Mouse (Mus musculus): ENCODE measurements around the gene 1600012H06Rik.
"Not testable (repeated sequence)": the region's sequence is repeated elsewhere in the genome, so short reads cannot be mapped to it uniquely, and the experiment has no call there.

Gene 1600012H06Rik

DNA sequence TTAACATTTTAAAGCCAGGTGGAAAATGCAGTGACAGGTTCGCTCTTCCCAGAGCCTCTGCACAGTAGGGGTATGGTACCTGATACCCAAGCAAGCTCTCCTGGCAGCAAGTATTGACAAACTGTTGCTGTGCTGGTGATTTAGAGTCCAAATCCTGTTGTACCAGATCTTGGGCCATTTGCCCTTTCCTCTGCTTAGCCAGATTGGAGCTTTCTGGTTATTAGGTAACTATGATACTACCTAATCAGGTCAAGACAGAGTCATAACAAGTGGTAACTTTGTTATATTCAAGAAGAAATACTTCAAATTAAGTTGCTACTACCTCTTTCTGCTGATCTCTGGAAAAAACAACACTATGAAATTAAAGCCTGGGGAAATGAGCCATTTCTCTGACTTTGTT is 1.6 kb downstream of the 1600012H06Rik start:
- DNase-seq: no peak

DNA sequence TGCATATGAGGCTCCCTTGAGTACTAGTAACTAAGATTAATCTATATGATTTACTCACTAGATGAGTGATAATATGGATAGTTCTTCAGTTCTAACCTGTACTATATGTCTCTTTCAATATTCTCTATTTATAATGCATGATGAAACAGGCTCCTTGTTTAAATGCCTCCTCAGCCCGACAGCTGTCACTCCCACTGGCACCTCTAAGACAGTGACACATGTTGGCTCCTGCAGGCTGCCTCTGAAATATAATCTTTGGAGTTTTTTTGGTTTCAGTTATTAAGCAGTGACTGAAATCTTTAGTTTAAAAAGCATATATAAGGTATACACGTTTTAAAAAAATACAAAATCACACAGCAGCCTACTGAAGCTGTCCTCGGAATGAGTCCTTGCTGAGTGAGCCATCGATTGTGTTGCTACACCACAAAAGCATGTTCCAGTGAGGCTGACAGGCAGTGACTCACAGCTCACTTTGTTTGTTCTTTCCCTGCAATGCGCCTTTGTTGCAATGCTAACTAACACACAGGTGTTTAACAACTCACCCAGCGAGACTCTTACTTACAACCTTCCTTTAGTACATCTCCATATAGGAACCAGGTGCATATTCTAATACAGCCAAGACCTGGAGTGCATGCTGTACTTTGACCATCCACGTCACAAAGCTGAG is 6.3 kb downstream of the 1600012H06Rik start:
- DNase-seq: no peak

DNA sequence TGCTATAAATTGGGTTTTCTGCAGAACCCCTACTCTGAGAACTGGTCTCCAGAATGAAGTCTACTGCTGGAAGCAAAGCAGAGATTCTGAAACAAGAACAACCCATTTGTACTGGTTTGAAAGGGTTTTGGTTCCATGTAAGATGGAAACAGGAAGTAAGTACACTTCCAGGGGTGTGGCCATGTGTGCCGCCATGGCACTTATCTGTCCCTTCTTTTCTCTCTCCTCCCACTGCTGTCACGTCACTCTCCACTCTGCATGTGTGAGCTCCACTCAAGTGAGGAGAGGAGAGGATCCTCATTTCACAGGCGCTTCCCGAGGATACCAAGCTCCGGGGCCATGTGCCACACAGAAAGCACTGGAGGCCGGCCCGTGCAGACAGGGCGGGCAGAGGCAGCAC is 10.5 kb downstream of the 1600012H06Rik start:
- DNase-seq: no peak

DNA sequence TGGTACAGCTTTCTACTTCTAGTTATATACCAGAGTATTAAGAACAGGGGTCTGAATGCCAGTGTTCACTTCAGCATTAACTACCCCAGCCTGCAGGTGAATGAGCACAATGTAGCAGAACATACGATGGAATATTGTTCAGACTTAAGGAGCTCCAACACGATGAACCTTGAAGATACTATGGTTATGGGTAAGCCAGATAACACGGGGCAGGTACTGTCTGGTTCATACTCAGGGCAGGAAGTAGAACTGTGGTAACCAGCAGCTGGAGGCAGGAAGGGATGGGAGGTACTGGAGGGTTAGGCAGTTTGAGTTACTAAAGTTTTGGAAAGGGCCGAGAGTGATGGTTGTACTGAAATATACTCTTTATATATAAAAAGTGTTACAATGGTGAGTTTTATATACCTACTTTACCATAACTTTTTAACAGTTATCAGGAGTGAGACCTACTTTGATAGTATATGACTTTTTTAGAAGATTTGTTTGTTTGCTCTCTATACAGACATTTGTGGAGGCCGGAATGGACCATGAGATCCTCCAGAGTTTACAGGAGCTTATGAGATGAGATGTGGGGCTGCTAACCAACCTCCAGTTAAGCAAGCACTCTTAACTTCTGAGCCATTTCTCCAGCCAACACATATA is 15.8 kb downstream of the 1600012H06Rik start:
- no peak for DNase-seq

DNA sequence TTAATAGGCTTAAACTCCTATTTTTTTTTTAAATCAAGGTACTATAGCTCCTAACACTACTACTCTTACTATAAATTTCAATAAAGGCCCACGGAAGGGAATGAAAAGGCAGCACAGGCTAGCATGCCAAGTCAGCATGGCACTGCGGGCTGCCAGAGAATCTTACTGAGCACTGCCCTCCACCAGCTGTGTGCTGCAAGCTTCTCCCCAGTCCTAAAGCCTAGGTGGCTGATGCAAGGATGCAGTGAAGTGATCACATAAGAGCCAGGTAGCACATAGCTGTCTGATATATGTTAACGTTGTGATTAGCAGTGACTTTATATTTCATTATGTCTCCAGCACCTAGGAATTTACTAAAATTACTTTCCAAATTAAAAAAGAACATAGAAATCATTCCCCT is 17.0 kb downstream of the 1600012H06Rik start:
- DNase-seq: no peak

DNA sequence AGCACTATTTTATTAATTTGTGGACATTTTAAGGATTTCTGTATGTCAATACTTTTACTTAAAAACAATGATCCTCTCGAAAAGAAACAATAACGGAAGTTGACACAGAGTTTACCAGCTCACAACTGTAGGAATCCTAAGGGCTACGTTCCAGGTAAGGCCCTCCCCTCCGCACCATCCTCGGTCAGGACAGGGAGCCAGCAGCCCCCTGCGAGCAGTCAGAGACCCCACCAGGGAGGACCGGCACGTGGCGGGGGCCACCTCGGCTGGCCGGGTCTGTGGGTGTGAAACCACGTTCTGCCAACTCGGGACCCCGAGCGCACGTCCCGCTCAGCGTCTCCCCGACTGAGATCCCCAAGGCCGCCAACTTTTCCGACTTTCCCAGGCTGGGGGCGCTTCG is 17.5 kb downstream of the 1600012H06Rik start:
- DNase-seq: peak; percentile 46

DNA sequence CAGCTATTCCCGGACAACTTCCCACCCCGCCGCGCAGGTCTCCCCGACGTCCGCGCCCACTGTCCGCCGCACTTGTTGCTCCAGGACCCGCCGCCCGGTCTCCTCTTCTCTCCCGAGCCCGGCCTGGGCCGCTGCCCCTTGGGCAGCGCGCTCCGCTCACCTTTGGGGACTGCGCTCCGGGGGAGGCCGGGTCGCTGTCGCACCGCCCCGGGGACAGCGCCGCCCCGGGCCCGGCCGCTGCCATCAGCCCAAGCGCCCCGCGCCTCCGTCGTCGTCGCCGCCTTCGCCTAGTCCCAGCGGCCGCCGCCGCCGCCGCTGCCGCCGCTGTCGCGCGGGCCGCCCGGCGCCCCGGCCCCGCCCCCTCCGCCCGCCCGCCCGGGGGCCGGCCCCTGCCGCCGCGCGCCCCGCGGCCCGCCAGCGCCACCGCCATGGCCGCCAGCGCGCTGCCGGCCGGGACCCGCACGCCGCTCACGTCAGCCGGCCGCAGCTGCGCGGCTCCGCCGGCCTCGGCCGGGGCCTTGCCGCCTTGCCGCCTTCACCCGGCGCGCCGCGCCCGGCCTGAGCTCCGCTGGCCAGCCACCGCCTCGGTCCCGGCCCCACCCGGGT is 18.1 kb downstream of the 1600012H06Rik start, which contains the start of gene Phf10:
TSS of gene Phf10 (minus strand) at position 323 of the 606 bp plus-strand sequence.
- peak; percentile 50 for DNase-seq

DNA sequence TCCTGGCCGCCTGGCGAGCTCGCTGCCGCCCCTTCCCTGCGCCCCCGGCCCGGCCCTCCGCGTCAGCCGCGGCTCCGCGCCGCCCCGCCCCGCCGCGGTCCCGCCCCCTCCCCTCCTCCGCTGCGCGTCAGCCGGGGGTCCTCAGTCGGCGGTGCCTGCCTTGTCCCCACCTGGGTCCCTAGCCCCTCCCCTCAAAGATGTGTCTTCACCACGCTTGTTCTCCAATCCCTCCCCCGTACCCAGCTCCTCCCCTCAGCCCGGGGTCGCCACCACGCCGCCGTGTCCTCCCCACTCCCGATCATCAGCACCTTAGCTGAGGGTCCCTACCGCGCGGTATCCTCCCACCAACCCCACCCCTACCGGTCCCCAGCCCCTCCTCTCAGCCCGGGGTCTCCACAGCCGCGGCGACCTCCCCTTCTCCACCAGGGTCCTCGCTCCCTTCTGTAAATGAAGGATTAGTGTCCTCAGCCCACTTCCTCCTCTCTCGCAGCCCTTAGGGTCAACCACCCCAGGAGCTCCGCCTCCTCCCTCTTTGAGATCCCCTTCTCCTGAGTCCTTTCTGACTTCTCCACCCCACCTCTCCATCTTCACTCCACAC is 18.7 kb downstream of the 1600012H06Rik start:
- DNase-seq: not testable (repeated sequence)

DNA sequence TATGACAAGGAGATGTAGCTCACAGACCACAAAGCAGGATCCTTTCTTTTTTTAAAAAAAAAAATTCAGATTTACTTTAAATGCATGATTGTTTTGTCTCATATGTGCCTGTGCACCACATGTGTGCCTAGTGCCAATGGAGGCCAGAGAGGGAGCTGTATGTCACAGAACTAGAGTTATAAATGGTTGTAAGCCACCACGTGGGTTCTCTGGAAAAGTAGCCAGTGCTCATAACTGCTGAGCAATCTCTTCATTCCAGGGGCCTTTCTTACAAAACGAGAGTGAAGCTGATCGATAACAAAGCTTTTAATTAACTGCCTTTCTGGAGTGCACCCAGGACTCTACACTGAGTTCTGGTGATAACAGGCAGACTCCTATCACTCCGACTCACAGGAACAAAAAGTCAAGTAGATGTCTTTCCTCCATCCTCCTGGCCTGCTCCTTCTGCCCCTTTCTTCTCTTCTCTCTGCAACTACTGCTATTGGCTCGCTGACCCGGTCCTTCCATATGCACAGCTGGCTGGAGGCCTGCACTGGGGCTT is 25.5 kb downstream of the 1600012H06Rik start:
- DNase-seq: not testable (repeated sequence)

DNA sequence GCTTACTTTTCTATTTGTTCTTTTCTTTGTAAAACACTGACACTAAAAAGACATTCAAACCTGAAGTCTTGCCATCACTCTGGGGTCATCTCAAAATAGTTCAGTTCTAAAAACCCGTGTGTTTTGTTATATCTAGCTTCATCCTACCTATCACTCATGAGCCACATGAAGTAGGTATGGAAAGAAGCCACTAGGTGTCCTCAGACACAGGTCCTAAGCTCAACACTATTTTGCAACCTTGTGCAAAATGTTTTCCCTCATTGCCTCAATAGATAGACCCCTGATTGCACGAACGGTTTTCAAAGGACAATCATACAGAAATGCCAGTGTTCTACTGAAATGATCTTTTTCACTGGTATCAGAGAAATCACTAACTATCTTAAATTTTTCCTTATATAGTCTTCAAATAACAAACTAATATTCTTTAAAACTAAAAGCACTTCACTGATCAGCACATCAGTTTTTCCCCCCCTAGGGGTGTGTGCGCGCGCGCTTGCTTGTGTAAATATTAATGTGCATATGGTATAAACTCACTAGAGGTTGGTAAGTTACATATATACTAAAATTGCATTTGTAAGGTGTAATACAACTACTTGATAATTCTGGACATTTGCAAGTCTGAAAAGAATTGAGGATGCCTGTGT is 34.9 kb downstream of the 1600012H06Rik start:
- DNase-seq: peak; percentile 20

DNA sequence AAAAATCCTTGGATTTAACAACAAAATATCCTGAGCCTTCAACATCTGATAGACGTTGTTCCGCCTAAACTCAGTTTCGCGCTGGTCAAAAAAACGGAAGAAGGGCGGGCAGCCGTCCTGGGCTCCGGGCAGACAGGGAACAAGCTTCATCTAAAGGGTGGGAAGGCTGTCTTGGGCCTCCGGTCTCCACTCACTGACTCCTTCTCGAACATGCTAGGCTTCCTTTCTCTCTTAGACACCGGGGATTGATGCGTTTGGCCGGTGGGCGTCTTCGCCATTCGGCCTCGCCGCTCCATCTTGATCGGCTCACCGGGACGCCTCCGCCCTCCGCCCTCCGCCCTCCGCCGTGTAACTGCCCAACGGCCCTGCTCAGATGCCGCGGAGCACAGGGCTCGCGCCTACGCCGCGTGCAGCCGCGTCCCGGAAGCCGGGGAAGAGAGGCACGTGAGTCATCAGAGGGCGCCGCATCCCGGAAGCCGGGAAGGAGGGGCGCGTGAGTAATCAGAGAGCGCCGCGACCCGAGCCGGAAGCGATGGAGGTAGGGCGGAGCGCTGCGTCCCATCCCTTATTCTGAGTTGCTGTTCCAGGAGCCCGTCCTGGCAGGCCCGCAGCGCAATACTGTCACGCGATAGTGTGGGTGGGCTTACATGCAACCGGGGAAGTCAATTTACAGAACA is 35.5 kb downstream of the 1600012H06Rik start, which contains the start of the genes 9030025P20Rik and Gm3417:
TSS of gene 9030025P20Rik (plus strand) at position 107 of the 677 bp plus-strand sequence.
TSS of gene Gm3417 (minus strand) at position 429 of the 677 bp plus-strand sequence.
- not testable (repeated sequence) for DNase-seq

DNA sequence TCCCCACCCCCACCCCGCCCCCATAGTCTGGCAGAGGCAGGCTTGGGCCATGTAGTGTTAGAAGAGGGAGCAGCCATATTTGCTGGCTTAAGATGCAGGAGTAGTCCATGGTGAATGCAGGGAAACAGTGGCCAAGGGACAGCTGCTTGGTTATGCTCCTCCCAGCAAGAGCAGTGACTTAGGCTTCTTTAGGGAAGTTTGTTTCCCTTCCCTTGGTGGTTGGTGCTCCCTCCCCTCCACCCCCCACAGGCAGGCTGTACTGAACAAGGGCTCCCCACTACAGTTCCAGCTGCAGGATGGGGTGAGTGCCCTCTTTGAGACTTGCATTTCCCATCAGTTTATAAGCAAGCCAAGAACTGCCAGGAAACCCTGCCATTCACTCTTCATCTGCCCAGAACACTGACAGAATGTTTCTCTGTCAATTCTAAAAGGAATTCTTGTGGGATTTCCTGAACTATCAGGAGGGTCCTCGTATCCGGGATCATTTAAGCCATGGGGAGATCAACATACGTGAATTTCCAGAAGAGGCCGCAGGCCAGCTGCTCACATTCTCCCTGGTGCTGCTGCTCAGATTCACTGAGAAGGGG is 47.2 kb downstream of the 1600012H06Rik start:
- not testable (repeated sequence) for DNase-seq

DNA sequence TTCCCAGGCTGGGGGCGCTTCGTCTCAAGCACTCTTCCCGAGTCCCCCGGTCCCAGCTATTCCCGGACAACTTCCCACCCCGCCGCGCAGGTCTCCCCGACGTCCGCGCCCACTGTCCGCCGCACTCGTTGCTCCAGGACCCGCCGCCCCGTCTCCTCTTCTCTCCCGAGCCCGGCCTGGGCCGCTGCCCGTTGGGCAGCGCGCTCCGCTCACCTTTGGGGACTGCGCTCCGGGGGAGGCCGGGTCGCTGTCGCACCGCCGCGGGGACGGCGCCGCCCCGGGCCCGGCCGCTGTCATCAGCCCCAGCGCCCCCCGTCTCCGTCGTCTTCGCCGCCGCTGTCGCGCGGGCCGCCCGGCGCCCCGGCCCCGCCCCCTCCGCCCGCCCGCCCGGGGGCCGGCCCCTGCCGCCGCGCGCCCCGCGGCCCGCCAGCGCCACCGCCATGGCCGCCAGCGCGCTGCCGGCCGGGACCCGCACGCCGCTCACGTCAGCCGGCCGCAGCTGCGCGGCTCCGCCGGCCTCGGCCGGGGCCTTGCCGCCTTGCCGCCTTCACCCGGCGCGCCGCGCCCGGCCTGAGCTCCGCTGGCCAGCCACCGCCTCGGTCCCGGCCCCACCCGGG is 49.6 kb downstream of the 1600012H06Rik start:
- not testable (repeated sequence) for DNase-seq

DNA sequence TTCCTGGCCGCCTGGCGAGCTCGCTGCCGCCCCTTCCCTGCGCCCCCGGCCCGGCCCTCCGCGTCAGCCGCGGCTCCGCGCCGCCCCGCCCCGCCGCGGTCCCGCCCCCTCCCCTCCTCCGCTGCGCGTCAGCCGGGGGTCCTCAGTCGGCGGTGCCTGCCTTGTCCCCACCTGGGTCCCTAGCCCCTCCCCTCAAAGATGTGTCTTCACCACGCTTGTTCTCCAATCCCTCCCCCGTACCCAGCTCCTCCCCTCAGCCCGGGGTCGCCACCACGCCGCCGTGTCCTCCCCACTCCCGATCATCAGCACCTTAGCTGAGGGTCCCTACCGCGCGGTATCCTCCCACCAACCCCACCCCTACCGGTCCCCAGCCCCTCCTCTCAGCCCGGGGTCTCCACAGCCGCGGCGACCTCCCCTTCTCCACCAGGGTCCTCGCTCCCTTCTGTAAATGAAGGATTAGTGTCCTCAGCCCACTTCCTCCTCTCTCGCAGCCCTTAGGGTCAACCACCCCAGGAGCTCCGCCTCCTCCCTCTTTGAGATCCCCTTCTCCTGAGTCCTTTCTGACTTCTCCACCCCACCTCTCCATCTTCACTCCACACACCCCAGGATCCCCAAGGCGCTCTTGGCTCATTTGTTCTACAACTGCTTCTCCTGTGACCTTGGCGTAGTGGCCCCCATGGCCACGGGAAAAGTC is 50.3 kb downstream of the 1600012H06Rik start:
- not testable (repeated sequence) for DNase-seq

DNA sequence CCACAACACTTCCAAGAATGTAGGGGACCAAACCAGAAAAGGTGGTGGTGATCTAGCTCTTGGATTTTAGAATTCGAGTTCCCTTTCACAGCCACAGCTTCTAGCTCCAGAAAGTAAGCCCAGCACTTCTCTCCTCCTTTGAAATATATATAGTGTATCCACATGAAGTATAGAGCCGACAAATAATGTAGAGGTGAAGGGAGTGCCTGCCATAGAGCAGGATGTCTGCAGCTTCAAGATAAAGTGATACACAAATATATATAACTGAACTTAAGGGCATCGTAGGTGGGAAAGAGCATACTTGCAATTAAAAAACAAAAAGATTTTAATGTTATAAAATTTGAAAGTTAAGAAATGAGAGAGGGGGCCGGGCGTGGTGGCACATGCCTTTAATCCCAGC is 51.2 kb downstream of the 1600012H06Rik start:
- not testable (repeated sequence) for DNase-seq

DNA sequence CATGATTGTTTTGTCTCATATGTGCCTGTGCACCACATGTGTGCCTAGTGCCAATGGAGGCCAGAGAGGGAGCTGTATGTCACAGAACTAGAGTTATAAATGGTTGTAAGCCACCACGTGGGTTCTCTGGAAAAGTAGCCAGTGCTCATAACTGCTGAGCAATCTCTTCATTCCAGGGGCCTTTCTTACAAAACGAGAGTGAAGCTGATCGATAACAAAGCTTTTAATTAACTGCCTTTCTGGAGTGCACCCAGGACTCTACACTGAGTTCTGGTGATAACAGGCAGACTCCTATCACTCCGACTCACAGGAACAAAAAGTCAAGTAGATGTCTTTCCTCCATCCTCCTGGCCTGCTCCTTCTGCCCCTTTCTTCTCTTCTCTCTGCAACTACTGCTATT is 57.1 kb downstream of the 1600012H06Rik start:
- not testable (repeated sequence) for DNase-seq

DNA sequence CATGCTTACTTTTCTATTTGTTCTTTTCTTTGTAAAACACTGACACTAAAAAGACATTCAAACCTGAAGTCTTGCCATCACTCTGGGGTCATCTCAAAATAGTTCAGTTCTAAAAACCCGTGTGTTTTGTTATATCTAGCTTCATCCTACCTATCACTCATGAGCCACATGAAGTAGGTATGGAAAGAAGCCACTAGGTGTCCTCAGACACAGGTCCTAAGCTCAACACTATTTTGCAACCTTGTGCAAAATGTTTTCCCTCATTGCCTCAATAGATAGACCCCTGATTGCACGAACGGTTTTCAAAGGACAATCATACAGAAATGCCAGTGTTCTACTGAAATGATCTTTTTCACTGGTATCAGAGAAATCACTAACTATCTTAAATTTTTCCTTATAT is 66.1 kb downstream of the 1600012H06Rik start:
- DNase-seq: not testable (repeated sequence)
